Mouse (Mus musculus): ENCODE measurements around the gene Lrrc8d. TPM values are rescaled to one million over a fixed set of nuclear protein-coding genes. Genes with fewer than 3 reads are reported as not detected.
"Not testable (repeated sequence)": the region's sequence is repeated elsewhere in the genome, so short reads cannot be mapped to it uniquely, and the experiment has no call there.

The Lrrc8d gene
- total RNA-seq, 2 experiments from 2014 or later, result 38.7 to 39.1 TPM

DNA sequence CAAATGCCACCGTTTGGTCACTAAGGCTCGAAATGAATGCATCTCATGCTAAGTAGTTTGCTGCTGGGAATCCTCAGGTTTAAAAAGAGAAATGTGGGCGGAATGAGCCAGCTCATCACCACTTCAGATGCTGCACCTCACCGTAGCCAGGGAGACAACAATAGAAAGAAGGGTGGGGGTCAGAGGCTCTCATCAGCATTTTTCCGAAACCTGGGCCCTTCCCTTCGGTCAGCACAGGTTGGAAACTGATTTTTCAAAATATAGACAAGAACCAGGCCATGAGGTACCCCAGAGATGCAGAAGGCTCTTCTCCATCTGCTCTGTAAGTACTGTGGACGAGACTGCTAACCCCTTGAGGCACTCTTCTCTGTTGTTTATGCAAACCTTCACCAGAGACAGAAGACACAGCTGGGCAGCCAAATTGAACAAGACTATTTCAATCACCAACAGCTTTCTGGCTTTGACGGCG is 17.6 kb upstream of the Lrrc8d start:
- intact Hi-C loops (cut with DNase I), result loop anchor here (10.0 kb wide), 1 partner anchor 277 kb away; no protein-coding TSS in a partner anchor
- peak; percentile 39 to 46 for DNase-seq (ENCODE audit: low spot score in 2 of 2)

DNA sequence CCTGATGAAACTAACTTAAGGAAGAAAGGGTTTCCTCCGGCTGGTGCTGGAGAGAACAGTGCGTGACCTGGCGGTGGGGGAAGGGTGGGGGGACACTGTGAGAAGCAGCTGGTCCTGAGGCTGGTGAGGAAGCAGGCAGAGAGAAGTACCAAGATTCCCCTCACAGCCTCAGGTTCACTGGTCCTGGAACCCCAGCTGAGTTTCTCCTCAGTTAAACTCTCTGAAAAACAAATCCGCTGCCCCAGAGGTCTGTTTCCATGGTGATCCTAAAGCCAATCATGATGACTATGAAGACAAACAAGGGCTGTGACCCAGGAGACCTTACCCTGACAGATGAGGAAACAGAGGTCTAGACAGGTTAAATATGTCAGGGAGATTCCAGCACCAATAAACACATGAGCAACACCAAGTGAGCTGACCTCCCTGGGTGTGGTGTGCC is 15.8 kb upstream of the Lrrc8d start:
- DNase-seq (ENCODE audit: low spot score in 2 of 2), result no peak
- intact Hi-C loops (cut with DNase I), result loop anchor here (10.0 kb wide), 1 partner anchor 279 kb away; no protein-coding TSS in a partner anchor

DNA sequence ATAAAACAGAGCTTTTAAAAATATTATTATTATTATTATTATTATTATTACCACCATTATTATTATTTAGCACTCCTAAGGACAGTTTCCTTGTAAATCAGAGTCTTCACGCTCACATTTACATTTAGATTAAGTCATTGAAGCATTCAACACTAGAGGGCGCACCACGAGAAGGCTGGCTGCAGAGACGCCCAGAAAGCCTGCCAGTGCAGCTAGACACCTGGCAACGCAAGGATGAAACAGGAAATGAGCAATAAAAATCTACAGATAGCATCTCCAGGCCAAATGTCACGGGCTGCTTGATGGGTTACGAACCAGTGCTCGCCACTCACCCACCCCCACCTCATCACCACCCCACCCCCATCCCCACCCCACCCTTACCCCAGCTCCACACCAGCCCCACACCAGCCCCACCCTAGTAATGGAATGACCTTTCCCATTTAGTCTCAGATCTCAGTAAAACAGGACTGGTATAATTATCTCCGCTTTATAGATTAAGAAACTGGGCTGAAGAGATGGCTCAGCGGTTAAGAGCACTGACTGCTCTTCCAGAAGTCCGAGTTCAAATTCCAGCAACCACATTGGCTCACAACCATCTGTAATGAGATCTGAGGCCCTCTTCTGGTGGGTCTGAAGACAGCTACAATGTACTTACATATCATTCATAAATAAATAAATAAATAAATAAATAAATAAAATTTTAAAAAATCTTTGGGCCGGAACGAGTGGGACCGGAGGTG is 14.7 kb upstream of the Lrrc8d start:
- peak; percentile 54 to 66 for DNase-seq (ENCODE audit: low spot score in 2 of 2)
- intact Hi-C loops (cut with DNase I), result loop anchor here (1.0 to 10.0 kb wide), 2 partner anchors 183 to 280 kb away; no protein-coding TSS in a partner anchor

DNA sequence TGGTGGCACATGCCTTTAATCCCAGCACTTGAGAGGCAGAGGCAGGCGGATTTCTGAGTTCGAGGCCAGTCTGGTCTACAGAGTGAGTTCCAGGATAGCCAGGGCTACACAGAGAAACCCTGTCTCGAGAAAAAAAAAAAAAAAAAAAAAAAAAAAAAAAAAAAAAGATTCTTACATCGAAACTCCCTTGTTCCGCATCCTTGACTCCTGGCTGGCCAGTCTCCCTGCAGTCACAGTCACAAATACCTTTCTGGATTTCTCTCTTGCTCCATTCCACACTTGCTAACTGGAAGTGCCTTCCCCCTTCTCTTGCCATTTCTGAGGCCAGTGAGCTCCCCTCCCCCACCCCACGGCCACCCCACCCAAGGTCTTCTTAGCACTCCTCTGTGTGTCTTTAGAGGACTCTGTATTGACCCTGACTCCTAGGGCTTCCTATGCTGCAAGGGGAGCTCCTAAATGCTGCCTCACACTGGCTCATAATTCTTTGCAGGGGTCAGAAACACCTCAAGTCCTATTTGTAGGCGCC is 13.9 kb upstream of the Lrrc8d start:
- DNase-seq (ENCODE audit: low spot score in 2 of 2), result not testable (repeated sequence)
- intact Hi-C loops (cut with DNase I), result loop anchor here (1.0 to 10.0 kb wide), 2 partner anchors 182 to 281 kb away; no protein-coding TSS in a partner anchor

DNA sequence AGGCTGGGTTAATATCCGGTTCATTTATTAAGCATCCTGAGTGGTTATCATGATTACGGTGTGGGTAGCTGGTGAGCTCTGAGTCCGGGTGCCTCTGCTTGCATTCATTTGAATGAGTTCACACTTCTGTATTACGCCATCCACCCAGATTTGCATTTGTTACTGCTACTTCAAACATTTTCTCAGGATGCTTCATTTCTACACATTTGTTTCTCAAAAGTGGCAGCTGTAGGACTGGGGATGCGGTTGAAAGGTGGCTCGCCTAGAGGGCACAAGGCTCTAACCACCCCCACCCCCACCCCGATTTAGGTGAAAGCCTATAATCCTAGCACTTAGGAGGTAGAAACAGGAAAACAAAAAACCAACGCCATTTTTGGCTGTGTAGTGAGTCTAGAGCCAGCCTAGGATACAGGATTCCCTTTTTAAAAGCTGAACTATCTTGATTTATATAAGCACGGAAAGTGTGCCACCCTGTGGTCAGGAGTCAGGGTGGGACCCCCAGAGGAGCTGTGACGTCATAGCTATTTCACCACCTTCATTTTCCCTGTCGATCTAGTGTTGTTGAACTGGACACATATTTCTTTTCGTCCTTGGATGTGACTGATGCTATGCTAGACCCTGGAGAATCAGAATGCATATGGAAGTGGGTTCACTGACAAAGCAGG is 13.3 kb upstream of the Lrrc8d start:
- intact Hi-C loops (cut with DNase I), result loop anchor here (10.0 kb wide), 1 partner anchor 282 kb away; no protein-coding TSS in a partner anchor
- DNase-seq (ENCODE audit: low spot score in 2 of 2), result no peak

DNA sequence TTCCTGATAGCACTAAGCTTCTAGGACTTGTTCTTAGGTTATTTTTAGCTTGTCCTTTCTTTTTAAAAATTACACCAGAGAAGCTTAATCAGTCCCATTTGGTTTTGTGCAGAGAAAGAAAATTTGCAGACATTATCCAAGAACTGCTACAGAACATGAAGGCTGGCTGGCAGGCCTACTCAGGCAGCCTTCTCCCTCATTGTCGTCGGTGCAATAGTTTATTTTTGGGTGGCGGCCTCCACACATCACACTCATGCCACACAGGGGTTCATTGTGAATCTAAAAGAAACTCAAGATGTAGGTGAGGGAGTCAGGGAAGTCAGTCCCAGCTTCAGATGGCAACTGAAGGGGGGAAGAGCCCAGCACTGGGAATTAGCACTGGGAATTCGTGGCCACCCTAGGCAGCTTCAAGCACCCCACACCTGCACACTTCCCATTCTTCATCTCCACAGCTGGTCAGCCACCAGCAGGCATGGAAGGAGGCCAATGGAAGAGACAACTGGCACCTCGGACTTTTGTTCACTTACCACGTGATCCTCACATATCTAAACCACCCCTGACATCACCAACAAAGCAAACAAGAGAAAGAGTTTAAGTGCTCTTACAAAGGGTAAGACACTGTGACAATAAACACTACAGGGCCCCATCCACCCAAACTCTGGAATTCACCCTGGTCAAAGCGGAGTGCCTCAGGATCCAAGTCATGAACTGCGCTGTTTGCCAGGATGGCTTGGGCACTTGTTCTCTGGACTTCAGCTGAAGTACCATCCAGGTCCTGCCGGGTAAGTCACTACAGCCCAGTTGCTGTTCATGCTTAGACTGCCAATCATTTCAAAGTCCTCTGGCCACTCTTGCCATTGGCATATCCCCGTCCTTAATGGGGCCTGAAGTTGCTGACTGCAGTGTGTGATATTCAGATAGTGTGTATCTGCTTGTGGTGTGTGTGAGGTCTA is 9.0 kb upstream of the Lrrc8d start:
- peak; percentile 30 to 35 for DNase-seq (ENCODE audit: low spot score in 2 of 2)
- intact Hi-C loops (cut with DNase I), result no loop called here

DNA sequence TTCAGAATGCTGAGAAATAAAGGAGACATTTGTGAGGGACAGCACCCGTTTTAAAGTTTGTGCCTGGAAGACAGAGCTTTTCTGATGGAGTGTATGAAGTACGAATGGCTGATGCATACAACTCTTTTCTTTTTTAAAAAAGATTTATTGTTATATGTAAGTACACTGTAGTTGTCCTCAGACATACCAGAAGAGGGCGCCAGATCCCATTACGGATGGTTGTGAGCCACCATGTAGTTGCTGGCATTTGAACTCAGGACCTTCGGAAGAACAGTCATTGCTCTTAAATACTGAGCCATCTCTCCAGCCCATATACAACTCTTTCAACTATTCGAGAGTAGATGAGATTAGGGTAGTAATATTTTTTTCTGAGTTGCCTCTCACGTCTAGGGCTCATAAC is 8.1 kb upstream of the Lrrc8d start:
- intact Hi-C loops (cut with DNase I), result no loop called here

DNA sequence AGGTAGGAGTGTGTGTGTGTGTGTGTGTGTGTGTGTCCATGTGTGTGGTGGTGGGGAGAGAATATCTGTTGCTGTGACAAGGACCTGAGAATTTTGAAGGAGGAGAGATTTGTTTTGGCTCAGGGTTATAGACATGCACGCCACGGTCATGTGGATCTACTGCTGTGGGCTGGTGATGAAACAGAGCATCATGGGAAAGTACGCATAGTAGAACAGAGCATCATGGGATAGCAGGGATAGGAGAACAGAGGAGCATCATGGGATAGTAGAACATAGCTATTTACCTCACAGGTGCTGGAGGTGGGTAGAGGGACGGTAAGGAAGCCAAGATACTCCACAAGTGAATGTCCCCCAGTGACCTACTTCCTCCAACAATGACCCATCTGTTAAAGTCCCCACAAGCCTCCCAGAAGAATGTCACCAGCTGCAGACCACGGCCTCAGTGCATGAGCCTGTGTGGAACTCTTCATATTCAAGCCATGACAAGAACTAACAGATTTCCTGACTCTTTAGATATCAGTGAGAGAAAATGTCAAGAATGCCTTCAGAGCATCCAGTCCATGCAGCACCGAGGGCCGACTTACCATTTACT is 5.3 kb upstream of the Lrrc8d start:
- intact Hi-C loops (cut with DNase I), result no loop called here

More for the DNA sequence above, 8.1 kb upstream of the Lrrc8d start:
- no peak for DNase-seq (ENCODE audit: low spot score in 2 of 2)

DNA sequence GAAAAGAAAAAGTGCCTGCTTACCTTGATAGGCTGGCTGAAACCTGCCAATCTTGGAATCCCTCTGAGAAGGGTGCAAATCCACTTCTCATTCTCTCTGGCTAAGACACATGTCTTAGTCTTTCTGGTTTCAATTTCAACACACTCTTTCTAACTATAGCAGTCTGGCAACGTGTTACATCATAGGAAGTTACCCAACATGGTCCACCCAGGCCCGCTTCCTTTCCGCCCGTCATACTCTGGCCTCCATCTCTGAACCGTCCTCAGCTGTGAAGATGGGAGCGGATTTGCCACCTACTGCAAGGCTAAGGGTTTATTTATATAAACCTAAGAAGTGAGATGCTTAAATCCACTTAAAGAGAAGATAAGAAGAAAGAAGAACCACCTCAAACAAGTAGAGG is 3.7 kb upstream of the Lrrc8d start:
- intact Hi-C loops (cut with DNase I), result no loop called here
- no peak for DNase-seq (ENCODE audit: low spot score in 2 of 2)

More for the DNA sequence above, 5.3 kb upstream of the Lrrc8d start:
- DNase-seq (ENCODE audit: low spot score in 2 of 2), result no peak

DNA sequence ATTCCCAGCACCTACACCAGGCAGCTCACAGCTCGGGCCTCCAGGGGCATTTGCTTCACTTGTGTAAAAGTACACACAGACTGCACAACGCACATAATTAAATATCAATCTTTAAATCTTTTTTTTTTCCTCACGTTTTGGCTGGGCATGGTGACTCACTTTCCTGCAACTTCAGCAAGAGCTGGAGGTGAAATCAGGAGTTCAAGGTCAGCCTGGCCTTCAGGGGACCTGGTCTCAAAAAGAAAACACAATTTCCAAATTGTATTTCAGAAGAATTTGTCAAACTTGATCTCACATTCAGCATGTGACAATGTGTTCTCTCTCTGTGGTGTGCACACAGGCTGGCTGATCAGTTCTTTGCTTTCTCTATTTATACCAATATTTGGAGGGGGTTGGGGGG is 1.9 kb upstream of the Lrrc8d start:
- intact Hi-C loops (cut with DNase I), result no loop called here
- DNase-seq (ENCODE audit: low spot score in 2 of 2), result no peak

DNA sequence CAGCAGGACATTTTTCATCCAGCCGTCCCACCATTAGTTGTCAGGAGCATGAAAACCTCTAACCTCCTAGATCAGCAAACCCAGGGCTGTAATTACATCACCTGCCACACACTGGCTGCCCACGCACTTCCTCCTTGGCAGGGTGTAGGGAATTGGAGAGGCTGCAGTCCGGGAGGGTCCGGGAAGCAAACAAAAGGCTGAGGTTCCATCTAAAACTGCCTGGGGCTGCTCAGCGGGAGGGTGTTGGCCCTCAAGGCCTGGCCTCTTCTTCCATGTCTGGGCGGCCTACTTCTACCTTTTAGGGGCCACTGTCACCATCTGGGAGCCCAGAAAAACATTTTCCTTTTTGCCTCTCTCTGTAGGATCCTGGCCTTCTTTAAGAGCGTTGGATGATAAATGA is 1.1 kb upstream of the Lrrc8d start:
- no peak for DNase-seq (ENCODE audit: low spot score in 2 of 2)
- intact Hi-C loops (cut with DNase I), result no loop called here

DNA sequence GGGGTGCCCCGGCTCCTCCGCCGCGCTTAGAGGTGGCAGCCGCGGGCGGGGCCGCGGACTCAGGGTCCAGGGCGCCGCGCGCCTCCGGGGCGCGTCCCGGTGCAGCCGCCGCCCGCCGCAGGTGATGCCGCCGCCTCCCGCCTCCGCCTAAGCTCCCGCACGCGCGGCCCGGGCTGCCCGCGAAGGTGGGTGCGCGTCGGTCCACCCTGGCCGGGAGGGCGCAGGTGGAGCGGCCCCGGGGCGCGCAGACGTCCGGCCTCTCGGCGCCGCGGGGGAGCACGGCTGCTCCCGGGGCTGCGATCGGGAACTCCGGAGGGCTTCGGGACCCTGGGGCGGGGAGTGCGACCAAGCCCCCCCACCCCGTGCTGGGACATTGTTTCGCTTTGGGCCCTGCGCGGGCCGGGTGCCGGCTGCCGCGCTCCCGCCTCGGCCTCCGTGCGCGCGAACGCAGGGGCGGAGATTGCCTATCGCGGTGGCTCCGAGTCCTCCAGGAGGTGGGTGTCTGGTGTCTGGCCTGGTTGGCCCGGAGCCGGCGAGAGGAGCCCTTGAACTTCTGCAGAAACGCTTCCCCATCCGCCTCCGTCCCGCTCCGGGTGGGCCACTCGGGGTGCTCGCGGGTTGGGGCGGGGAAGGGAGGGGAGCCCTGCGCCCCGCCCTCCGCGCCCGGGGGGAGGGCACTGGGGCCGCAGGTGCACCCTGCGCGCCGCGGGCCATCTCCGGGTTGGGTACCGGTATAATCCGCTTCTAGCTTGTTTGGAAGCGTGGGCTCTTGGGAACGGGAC is 492 bp downstream of the Lrrc8d start:
- DNase-seq (ENCODE audit: low spot score in 2 of 2), result peak; percentile 69 to 73
- intact Hi-C loops (cut with DNase I), result no loop called here

DNA sequence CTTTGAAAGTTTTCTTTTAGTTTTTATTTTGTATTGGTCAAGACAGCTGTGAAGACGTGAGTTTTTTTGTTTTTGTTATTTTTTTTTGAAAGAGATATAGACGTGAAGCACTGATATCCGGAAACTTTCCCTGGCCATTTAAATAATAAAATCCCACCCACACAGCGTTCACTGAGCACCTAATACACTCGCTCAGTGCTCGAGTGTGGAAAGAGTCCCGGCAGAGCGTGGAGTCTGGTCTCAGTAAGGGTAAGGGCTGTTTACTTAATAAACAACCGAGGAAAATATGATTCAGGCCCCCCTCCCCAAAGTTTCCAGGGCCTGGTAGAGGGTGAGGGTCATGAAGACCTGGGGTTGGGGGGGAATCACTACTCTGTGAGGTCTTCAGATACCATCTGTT is 1.6 kb downstream of the Lrrc8d start:
- intact Hi-C loops (cut with DNase I), result no loop called here
- no peak for DNase-seq (ENCODE audit: low spot score in 2 of 2)

DNA sequence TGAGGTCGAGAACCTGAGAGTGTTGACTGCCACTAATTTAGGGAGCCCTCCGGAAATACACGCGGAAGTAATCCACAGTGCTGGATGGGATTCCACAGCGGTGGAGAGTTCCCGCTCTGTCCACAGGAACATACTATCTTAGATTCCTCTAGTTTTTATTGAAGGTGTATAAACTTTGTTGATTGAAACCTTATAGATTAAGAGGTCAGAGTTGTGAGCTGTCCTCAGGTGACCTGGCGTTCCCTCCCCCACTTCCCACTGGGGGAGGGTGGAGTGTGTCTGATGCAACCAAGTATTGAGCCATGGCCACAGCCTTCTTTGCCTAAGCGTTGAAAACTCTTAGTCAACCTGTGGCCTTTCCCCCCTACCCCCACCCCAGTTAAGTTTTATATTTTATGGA is 2.1 kb downstream of the Lrrc8d start:
- intact Hi-C loops (cut with DNase I), result no loop called here
- DNase-seq (ENCODE audit: low spot score in 2 of 2), result no peak

DNA sequence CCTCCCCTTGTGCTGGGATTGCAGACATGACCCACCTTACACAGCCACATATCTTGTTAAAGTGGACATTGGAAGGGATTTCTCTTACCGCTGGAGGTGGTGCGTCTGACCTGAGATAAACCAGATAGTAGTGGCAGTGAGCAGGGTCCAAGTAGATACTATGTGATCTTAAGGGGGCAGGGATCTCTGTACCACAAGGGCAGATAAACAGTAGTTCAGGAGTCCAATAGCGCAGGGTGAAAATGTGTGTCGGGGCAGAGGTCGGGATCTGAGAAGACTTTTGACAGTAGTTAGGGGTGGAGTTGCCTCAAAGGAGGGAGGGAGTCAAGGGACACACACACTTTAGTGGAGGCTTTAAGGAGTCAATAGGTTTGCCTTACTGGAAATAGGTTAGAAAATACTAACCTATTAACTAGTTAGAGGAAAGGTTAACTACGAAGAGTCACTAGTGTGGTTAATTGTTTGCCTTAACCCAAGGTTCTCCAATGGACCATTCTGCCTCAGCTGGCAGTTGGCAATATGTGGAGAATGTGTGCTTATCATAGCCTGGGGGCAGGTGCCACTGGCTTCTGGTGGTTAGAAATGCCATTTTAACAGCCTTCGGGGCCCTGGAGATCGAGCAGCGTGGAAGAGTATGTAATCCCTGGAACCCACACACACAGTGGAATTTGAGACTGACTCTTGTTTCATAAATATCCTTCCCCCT is 3.0 kb downstream of the Lrrc8d start:
- intact Hi-C loops (cut with DNase I), result no loop called here

DNA sequence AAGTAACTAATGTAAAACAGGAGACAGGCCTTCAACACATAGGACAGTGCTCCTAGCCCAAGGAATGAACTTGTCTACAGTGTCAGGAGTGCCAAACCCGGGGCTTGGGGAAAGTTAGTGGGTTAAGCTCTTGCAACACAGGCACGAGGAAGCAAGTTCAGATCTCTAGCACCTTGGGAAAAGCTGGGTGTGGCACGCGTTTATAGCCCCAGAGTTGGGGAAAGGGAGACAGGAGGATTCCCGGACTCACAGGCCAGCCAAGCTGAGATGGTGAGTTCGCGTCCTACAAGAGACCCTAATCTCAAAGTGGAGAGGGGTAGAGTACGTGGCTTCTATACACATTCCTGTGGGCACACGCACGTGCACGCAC is 3.5 kb downstream of the Lrrc8d start:
- intact Hi-C loops (cut with DNase I), result no loop called here
- DNase-seq (ENCODE audit: low spot score in 2 of 2), result no peak

More for the DNA sequence above, 3.0 kb downstream of the Lrrc8d start:
- no peak for DNase-seq (ENCODE audit: low spot score in 2 of 2)

DNA sequence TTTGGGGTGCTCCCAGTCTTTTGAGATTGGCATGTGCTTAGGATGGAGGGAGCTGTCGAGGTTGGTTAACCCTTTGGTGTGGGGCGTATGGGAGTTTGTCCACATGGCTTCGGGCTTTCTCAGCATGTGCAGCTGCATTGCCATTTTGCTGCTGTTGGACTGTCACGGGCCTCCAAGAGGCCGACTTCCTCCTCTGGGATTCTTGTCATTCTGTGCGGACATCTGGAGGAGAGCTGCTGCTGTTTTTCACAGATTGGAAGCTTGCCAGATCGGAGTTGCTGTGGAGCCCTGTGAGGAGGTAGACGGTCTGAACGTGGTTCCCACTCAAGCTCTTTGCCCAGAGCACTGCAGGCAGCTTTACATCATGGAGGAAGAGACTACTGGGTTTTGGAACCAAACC is 4.8 kb downstream of the Lrrc8d start:
- intact Hi-C loops (cut with DNase I), result no loop called here
- DNase-seq (ENCODE audit: low spot score in 2 of 2), result no peak

DNA sequence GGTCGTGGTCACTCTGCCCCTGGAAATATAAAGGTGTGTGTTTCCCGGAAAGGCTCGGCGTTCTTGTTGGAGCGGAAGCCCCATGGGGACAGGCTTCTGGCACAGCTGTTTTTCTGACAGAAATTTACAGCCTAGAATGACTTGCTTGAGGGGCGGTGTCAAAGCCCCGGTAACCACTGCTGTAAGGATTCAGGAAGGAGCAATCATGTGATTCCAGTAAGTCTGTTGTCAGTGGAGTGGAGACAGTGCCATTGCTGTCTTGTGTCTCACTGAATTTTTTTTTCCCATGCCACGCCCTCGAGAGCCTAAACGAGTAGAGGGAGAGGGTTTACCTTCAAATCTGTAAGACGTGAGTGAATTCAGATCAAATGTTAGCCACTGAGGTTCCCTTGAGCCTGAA is 6.9 kb downstream of the Lrrc8d start:
- no peak for DNase-seq (ENCODE audit: low spot score in 2 of 2)
- intact Hi-C loops (cut with DNase I), result no loop called here
